Mouse (Mus musculus): ENCODE data around the gene Hpdl.

Hpdl gene

DNA sequence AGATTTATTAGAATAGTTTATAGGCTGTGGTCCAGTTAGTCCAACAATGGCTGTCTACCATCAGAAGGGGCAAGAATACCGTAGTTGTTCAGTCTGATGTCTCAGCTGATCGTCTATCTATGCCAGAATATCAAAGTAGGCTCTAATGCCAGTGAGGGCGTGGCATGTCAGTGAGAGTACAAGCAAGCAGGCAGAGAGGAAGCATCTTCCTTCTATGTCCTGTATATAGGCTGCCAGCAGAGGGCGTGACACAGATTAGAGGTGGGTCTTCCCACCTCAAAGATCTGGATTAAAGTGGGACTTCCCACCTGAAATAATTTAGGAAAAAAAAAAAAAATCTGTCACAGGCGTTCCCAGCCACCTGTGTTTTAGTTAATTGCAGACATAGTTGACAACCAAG lies 21.6 kb downstream of the Hpdl start:
- no peak for DNase-seq (ENCODE audit: low read depth in 2 of 2, low spot score in 2 of 2)

GRCm38 (mm10) chr4:116796442-116797110 lies 24.9 kb downstream of the Hpdl start:
- DNase-seq (ENCODE audit: low read depth in 2 of 2, low spot score in 2 of 2) = no peak

GRCm38 (mm10) chr4:116794273-116794672 lies 27.2 kb downstream of the Hpdl start:
- no peak for DNase-seq (ENCODE audit: low read depth in 2 of 2, low spot score in 2 of 2)

DNA sequence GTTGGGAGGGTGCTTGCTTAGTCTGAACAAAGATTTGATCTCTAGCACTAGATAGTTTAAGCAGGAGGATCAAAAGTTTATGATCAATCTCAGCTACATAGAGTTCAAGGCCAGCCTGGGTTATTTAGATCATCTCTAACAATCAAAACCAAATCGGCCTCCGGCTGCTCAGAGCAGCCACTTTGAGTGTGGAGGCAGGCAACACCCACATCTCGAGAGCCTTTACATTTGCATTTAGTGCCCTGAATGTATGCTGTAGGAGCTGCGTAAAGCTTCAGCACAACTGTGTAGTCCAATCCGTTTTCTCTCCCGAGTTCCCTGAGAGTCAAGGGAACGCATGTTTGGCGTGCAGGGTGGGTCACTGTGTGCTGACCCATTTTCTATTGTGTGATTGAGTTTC lies 29.1 kb downstream of the Hpdl start:
- no peak for DNase-seq (ENCODE audit: low read depth in 2 of 2, low spot score in 2 of 2)

- DNase-seq (ENCODE audit: low read depth in 2 of 2, low spot score in 2 of 2) = peak; percentile 75 to 82
These were observed 32.6 kb downstream of the Hpdl start for GRCm38 (mm10) chr4:116788956-116789355.

GRCm38 (mm10) chr4:116787985-116788760 lies 33.3 kb downstream of the Hpdl start:
- no peak for DNase-seq (ENCODE audit: low read depth in 2 of 2, low spot score in 2 of 2)

GRCm38 (mm10) chr4:116786587-116786986 lies 34.9 kb downstream of the Hpdl start:
- no peak for DNase-seq (ENCODE audit: low read depth in 2 of 2, low spot score in 2 of 2)

- no peak for DNase-seq (ENCODE audit: low read depth in 2 of 2, low spot score in 2 of 2)
These were observed 39.3 kb downstream of the Hpdl start for GRCm38 (mm10) chr4:116782171-116782570.

GRCm38 (mm10) chr4:116781366-116781765 lies 40.1 kb downstream of the Hpdl start:
- no peak for DNase-seq (ENCODE audit: low read depth in 2 of 2, low spot score in 2 of 2)

DNA sequence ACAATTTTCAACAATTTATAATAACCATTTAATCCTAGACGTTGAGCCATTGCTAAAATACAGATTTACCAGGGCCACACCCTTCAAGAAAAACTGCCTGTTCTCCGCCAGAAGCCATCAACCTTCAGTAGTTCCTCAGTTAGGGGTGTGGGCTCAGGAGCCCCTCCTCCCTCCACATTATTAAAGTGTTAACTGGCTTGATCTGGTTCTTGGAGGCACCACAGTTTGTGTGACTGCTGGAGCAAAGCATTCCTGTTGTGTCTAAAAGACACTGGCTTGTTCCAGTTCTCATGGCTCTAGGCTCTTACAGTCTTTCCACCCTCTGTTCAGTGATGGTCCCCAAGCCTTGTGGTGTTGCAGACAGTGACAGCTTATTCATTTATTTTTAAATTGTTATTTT lies 41.0 kb downstream of the Hpdl start:
- DNase-seq (ENCODE audit: low read depth in 2 of 2, low spot score in 2 of 2) = no peak

DNA sequence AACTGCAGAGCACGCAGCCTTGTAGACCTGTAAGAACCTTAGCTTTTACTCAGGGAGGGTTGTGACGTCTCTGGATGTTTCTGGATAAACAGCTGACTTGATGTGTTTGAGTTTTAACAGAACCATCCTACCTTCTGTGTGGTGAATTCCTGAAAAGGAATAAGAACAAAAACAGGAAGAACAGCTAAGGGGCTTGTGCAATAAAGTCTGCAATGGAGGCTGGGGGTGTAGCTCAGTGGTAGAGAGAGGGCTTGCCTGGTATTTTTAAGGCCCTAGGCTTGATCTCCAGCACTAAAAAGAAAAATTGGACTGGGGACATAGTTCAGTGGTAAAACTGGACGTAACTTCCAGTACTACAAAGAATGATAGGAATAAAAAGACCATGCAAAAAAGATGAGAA lies 44.4 kb downstream of the Hpdl start:
- DNase-seq (ENCODE audit: low read depth in 2 of 2, low spot score in 2 of 2) = no peak

DNA sequence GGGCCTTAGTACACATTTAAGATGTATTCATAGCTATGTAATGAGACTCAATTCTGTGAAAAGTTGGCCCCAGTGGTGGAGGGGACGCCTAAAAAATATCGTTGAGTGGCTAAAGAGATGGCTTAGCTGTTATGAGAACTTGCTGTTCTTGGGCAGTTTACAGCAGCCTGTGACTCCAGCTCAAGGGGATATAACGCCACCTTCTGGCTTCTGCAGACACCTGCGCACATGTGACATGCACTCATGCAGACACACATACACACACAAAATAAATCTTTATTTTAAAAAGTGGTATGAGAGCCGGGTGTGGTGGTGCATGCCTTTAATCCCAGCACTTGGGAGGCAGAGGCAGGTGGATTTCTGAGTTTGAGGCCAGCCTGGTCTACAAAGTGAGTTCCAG lies 45.1 kb downstream of the Hpdl start:
- no peak for DNase-seq (ENCODE audit: low read depth in 2 of 2, low spot score in 2 of 2)
